Comparison of ENCODE assay signal across 9 mouse cellular contexts in the genomic region with DNA sequence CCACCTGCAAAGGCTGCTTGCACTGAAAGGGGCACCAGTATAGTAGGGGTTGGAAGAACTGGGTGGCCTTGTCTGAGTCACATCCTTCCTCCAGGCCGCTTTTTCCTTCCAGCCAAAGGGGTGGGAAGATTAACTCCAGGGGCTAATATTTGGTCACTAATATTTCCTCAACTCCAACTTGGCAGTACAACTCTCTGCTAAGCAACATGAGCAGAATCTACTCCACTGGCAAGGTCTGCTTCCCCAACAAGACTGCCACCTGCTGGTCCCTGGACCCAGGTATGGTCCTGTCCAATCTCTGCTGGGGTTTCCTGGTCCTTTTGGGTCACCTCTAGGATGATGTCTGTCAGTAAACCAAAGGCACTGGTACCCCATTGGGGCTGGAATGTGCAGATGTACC. TPM values are rescaled to one million over a fixed set of nuclear protein-coding genes. Genes with fewer than 3 reads are reported as not detected.
A peak's percentile ranks its signal among the peaks of the same experiment; 100 is the strongest.
DNase-seq lines count a peak whose midpoint lies in the region; TF ChIP-seq lines count a peak whose summit lies in the region.
"Had no signal": no experiment of that assay in that cellular context is flagged by ENCODE, and none has a peak within 500 bp of the region (broad histone marks: within the 10 kb centered on the region; RNA-seq: fewer than 3 reads in every experiment).

No protein-coding gene starts in this region.

- no peaks in the 10 kb centered on the region for H3K4me1 ChIP-seq in cortical plate, adult 2 months (ENCODE audit: control insufficient read depth, insufficient read depth, low read length)

- DNase-seq in left cerebral cortex, postnatal 4 days = peak; percentile 36
- DNase-seq in left cerebral cortex, adult 11 months (ENCODE audit: low spot score) = no peak
- peak; percentile 42 to 66 for DNase-seq in adrenal gland, adult 18-20 months (ENCODE audit: low spot score in 2 of 2)
- DNase-seq in kidney, postnatal 4 days = peak; percentile 80 to 81
- DNase-seq in urinary bladder, postnatal 36 days (ENCODE audit: low spot score in 2 of 2) = peak; percentile 60 to 66
- DNase-seq in layer of hippocampus, adult 8-10 months (ENCODE audit: low spot score in 2 of 2) = no peak

- no peak overlapping the region for H3K4me3 ChIP-seq in cortical plate, adult 2 months (ENCODE audit: insufficient read depth, low read length)
- H3K4me3 ChIP-seq: embryonic facial prominence, embryonic 13.5 days; limb, embryonic 15.5 days had no signal

- no peak for TF ChIP-seq POLR2A in cortical plate, adult 2 months (IDR thresholded peaks at IDR 0.05; ENCODE audit: extremely low read depth, insufficient read depth, low read length)

- intact Hi-C loops in left cerebral cortex, postnatal 4 days (cut with DNase I) = no loop called here

- TF ChIP-seq CTCF in cortical plate, adult 2 months (IDR thresholded peaks at IDR 0.05; ENCODE audit: extremely low read depth, insufficient read depth, low read length) = peak; percentile 53

- no peak overlapping the region for H3K27ac ChIP-seq in cortical plate, adult 2 months (ENCODE audit: insufficient read depth, low read length)
- H3K27ac ChIP-seq: embryonic facial prominence, embryonic 13.5 days; limb, embryonic 15.5 days had no signal

RNA-seq across cellular contexts. Expression of a gene that starts 1.8 kb away (rescaled TPM):
- total RNA-seq in left cerebral cortex, postnatal 4 days (2021) = 1 to 10 TPM; 8.1 to 9.8 TPM
- total RNA-seq in adrenal gland, adult 18-20 months (2021) = 10 to 100 TPM; 11.0 to 16.0 TPM
- 8.7 and 9.3 TPM in 2 replicates for polyA plus RNA-seq in cortical plate, adult 2 months (2012; rRNA removed)
- 10 to 100 TPM in 3 of 4 experiments, 1 to 10 TPM in 1; 7.8 to 10.9 (median 10.6) TPM for total RNA-seq in layer of hippocampus, adult 8-10 months (2022)

RNA-seq across cellular contexts. Expression of a gene that starts 16.4 kb away (rescaled TPM):
- total RNA-seq in left cerebral cortex, postnatal 4 days (2021) = 10 to 100 TPM; 36.6 to 38.9 TPM
- 100 to 1,000 TPM; 168 to 204 TPM for total RNA-seq in adrenal gland, adult 18-20 months (2021)
- polyA plus RNA-seq in cortical plate, adult 2 months (2012; rRNA removed) = 66.6 and 67.1 TPM in 2 replicates
- total RNA-seq in layer of hippocampus, adult 8-10 months (2022) = 10 to 100 TPM; 48.1 to 63.3 (median 58.7) TPM

RNA-seq across cellular contexts. Expression of a gene that starts 25.0 kb away (rescaled TPM):
- not detected for total RNA-seq in left cerebral cortex, postnatal 4 days (2021)
- not detected for total RNA-seq in adrenal gland, adult 18-20 months (2021)
- polyA plus RNA-seq in cortical plate, adult 2 months (2012; rRNA removed) = not detected in 2 replicates
- total RNA-seq in layer of hippocampus, adult 8-10 months (2022) = not detected
- polyA plus RNA-seq: embryonic facial prominence, embryonic 13.5 days; limb, embryonic 15.5 days had no signal

RNA-seq across cellular contexts. Expression of a gene that starts 38.4 kb away (rescaled TPM):
- total RNA-seq in left cerebral cortex, postnatal 4 days (2021) = 1 to 10 TPM; 1.4 to 1.7 TPM
- under 1 TPM in 1 of 2 experiments, not detected in 1; 0.29 TPM for total RNA-seq in adrenal gland, adult 18-20 months (2021)
- 1.4 and 1.5 TPM in 2 replicates for polyA plus RNA-seq in cortical plate, adult 2 months (2012; rRNA removed)
- total RNA-seq in layer of hippocampus, adult 8-10 months (2022) = 1 to 10 TPM; 1.1 to 1.6 (median 1.3) TPM

Comparison
In these comparisons a context has a peak if more than half of its experiments do, and no peak if none do; other contexts are left out.
1. DNase-seq: peak in left cerebral cortex, postnatal 4 days (single experiment), adrenal gland, adult 18-20 months (2 of 2), kidney, postnatal 4 days (2 of 2) and urinary bladder, postnatal 36 days (2 of 2); none in left cerebral cortex, adult 11 months (single experiment) and layer of hippocampus, adult 8-10 months (0 of 2).